Comparison of ENCODE assay signal across 29 mouse cellular contexts in the genomic region with DNA sequence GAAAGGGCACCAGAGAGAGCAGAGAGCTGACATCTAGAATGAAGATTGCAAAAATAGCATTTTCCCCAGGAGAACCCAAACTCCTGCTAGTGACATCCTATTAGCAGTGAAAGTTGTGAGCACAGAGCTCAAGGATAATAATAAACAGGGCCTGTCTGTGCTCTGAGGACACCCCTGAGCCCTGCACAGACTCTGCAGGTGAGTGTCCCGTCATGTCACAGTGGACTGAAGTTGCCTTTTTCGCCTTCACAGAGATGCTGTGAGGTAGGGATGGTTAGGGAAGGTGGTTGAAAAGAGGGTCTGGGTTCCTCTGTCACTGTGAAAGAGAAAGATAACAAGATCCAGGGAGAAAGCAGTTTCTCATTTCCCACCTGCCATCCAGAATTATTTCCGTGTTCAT. TPM values are rescaled to one million over a fixed set of nuclear protein-coding genes. Genes with fewer than 3 reads are reported as not detected.
DNase-seq lines count a peak whose midpoint lies in the region; ATAC-seq and TF ChIP-seq lines count a peak whose summit lies in the region.
"Had no signal": no experiment of that assay in that cellular context is flagged by ENCODE, and none has a peak within 500 bp of the region (broad histone marks: within the 10 kb centered on the region; RNA-seq: fewer than 3 reads in every experiment).

A gene (plus strand): TSS at position 57 of the 400 bp plus-strand sequence.

- H3K27me3 ChIP-seq in hindbrain, embryonic 16.5 days (replicated peaks; ENCODE audit: control insufficient read depth, insufficient read depth, low read length), result no peaks in the 10 kb centered on the region
- H3K27me3 ChIP-seq in hindbrain, embryonic 14.5 days (ENCODE audit: control insufficient read depth, insufficient read depth, low read length), result no peaks in the 10 kb centered on the region
- no peaks in the 10 kb centered on the region for H3K27me3 ChIP-seq in midbrain, embryonic 16.5 days (ENCODE audit: control insufficient read depth, insufficient read depth, low read depth, low read length)
- no peaks in the 10 kb centered on the region for H3K27me3 ChIP-seq in midbrain, embryonic 11.5 days (ENCODE audit: control insufficient read depth, insufficient read depth, low read length)
- H3K27me3 ChIP-seq: embryonic facial prominence, embryonic 13.5 days; embryonic facial prominence, embryonic 15.5 days; forebrain, embryonic 12.5 days had no signal

- H3K27ac ChIP-seq in hindbrain, embryonic 16.5 days (ENCODE audit: low read depth, low read length), result no peak within 1 kb of the TSS
- no peak within 1 kb of the TSS for H3K27ac ChIP-seq in hindbrain, embryonic 14.5 days
- H3K27ac ChIP-seq in midbrain, embryonic 16.5 days (ENCODE audit: low read length), result no peak within 1 kb of the TSS
- no peak within 1 kb of the TSS for H3K27ac ChIP-seq in midbrain, embryonic 11.5 days (ENCODE audit: low read depth, low read length)
- H3K27ac ChIP-seq: embryonic facial prominence, embryonic 13.5 days; embryonic facial prominence, embryonic 15.5 days; forebrain, embryonic 10.5 days; forebrain, embryonic 12.5 days had no signal

- no peak within 1 kb of the TSS for H3K9ac ChIP-seq in hindbrain, embryonic 16.5 days (ENCODE audit: low read depth, low read length)
- no peak within 1 kb of the TSS for H3K9ac ChIP-seq in hindbrain, embryonic 14.5 days
- H3K9ac ChIP-seq in midbrain, embryonic 16.5 days (ENCODE audit: low read depth, low read length), result no peak within 1 kb of the TSS
- no peak within 1 kb of the TSS for H3K9ac ChIP-seq in midbrain, embryonic 11.5 days (ENCODE audit: low read length)
- H3K9ac ChIP-seq: embryonic facial prominence, embryonic 13.5 days; embryonic facial prominence, embryonic 15.5 days; forebrain, embryonic 12.5 days had no signal

- TF ChIP-seq CTCF in brain, embryonic 14.5 days (IDR thresholded peaks at IDR 0.05; ENCODE audit: borderline replicate concordance, extremely low read depth, insufficient read depth, insufficient read length), result no peak

- 81% methylated on average over 3 of the region's 3 CpGs for WGBS in hindbrain, embryonic 16.5 days
- 78% methylated on average over 3 of the region's 3 CpGs for WGBS in hindbrain, embryonic 14.5 days
- 78% methylated on average over 3 of the region's 3 CpGs for WGBS in midbrain, embryonic 16.5 days
- 78% methylated on average over 3 of the region's 3 CpGs for WGBS in midbrain, embryonic 11.5 days

- ATAC-seq in hindbrain, embryonic 16.5 days, result peak; percentile 50; the same call in 1 of the 2 replicates
- no peak for ATAC-seq in hindbrain, embryonic 14.5 days (ENCODE audit: low FRiP score)
- 0 out of 2 replicates have a peak, but pooled peaks have one; percentile 60 for ATAC-seq in midbrain, embryonic 16.5 days
- no peak for ATAC-seq in midbrain, embryonic 11.5 days (ENCODE audit: low FRiP score)
- ATAC-seq: forebrain, embryonic 14.5 days; forebrain, embryonic 16.5 days had no signal

- TF ChIP-seq POLR2A in brain, embryonic 14.5 days (IDR thresholded peaks at IDR 0.05; ENCODE audit: borderline replicate concordance, extremely low read depth, insufficient read depth, insufficient read length, poor library complexity, severe bottlenecking), result no peak

- H3K4me2 ChIP-seq in hindbrain, embryonic 16.5 days (ENCODE audit: low read length), result no peak within 1 kb of the TSS
- H3K4me2 ChIP-seq in hindbrain, embryonic 14.5 days (replicated peaks), result no peak within 1 kb of the TSS
- H3K4me2 ChIP-seq in midbrain, embryonic 16.5 days (ENCODE audit: low read length), result no peak within 1 kb of the TSS
- H3K4me2 ChIP-seq in midbrain, embryonic 11.5 days, result no peak within 1 kb of the TSS
- H3K4me2 ChIP-seq: embryonic facial prominence, embryonic 13.5 days; embryonic facial prominence, embryonic 15.5 days; forebrain, embryonic 12.5 days had no signal

- H3K4me1 ChIP-seq in hindbrain, embryonic 16.5 days (ENCODE audit: control insufficient read depth, insufficient read depth, low read depth, low read length), result no peaks in the 10 kb centered on the region
- H3K4me1 ChIP-seq in hindbrain, embryonic 14.5 days (replicated peaks; ENCODE audit: control insufficient read depth, insufficient read depth, low read length), result no peaks in the 10 kb centered on the region
- H3K4me1 ChIP-seq in midbrain, embryonic 16.5 days (ENCODE audit: control insufficient read depth, insufficient read depth, low read length), result no peaks in the 10 kb centered on the region
- no peaks in the 10 kb centered on the region for H3K4me1 ChIP-seq in midbrain, embryonic 11.5 days (ENCODE audit: control insufficient read depth, insufficient read depth, low read length)
- H3K4me1 ChIP-seq: embryonic facial prominence, embryonic 13.5 days; embryonic facial prominence, embryonic 15.5 days; forebrain, embryonic 10.5 days; forebrain, embryonic 12.5 days had no signal

- DNase-seq in hindbrain, embryonic 14.5 days (ENCODE audit: low spot score), result no peak
- no peak for DNase-seq in midbrain, embryonic 11.5 days (ENCODE audit: low spot score, missing footprints)
- peak; percentile 10 for DNase-seq in brain, adult 2 months (ENCODE audit: low read depth, low spot score)
- DNase-seq in brain, embryonic 14.5 days (ENCODE audit: low read depth), result peak; percentile 1
- no peak for DNase-seq in lung, postnatal 36 days
- DNase-seq in adrenal gland, adult 2 months, result no peak
- DNase-seq: adrenal gland, adult 8-10 months; adrenal gland, postnatal 14 days; adrenal gland, postnatal 36 days; cerebellum, adult 11-12 months; cerebellum, adult 2 months; cerebellum, adult 9-10 months; cerebellum, postnatal 10 days; cerebellum, postnatal 36 days; embryo, embryonic 11 days had no signal

- H3K4me3 ChIP-seq in hindbrain, embryonic 16.5 days (ENCODE audit: low read length), result no peak within 1 kb of the TSS
- H3K4me3 ChIP-seq in hindbrain, embryonic 14.5 days (replicated peaks; ENCODE audit: low read length), result no peak within 1 kb of the TSS
- no peak within 1 kb of the TSS for H3K4me3 ChIP-seq in midbrain, embryonic 16.5 days (ENCODE audit: low read depth, low read length)
- H3K4me3 ChIP-seq in midbrain, embryonic 11.5 days (ENCODE audit: low read depth, low read length), result no peak within 1 kb of the TSS
- H3K4me3 ChIP-seq: embryonic facial prominence, embryonic 13.5 days; embryonic facial prominence, embryonic 15.5 days; erythroblast, embryonic 14.5 days; forebrain, embryonic 10.5 days; forebrain, embryonic 12.5 days had no signal

- H3K36me3 ChIP-seq in hindbrain, embryonic 16.5 days (ENCODE audit: control insufficient read depth, insufficient read depth, low read length), result no peaks in the 10 kb centered on the region
- H3K36me3 ChIP-seq in hindbrain, embryonic 14.5 days (replicated peaks; ENCODE audit: control insufficient read depth, insufficient read depth), result no peaks in the 10 kb centered on the region
- H3K36me3 ChIP-seq in midbrain, embryonic 16.5 days (ENCODE audit: control insufficient read depth, insufficient read depth, low read length), result no peaks in the 10 kb centered on the region
- H3K36me3 ChIP-seq in midbrain, embryonic 11.5 days (ENCODE audit: control insufficient read depth, insufficient read depth, low read length), result no peaks in the 10 kb centered on the region
- H3K36me3 ChIP-seq: embryonic facial prominence, embryonic 13.5 days; embryonic facial prominence, embryonic 15.5 days; forebrain, embryonic 10.5 days; forebrain, embryonic 12.5 days had no signal

- H3K9me3 ChIP-seq in hindbrain, embryonic 16.5 days (ENCODE audit: control insufficient read depth, low read length), result no peaks in the 10 kb centered on the region
- no peaks in the 10 kb centered on the region for H3K9me3 ChIP-seq in hindbrain, embryonic 14.5 days (ENCODE audit: control insufficient read depth, low read length)
- H3K9me3 ChIP-seq in midbrain, embryonic 16.5 days (replicated peaks; ENCODE audit: control insufficient read depth, low read length, poor library complexity, severe bottlenecking), result no peaks in the 10 kb centered on the region
- H3K9me3 ChIP-seq in midbrain, embryonic 11.5 days (ENCODE audit: control insufficient read depth, low read length), result no peaks in the 10 kb centered on the region
- H3K9me3 ChIP-seq: embryonic facial prominence, embryonic 13.5 days; embryonic facial prominence, embryonic 15.5 days; forebrain, embryonic 10.5 days; forebrain, embryonic 12.5 days had no signal

RNA-seq across cellular contexts. Expression of the gene that starts here (rescaled TPM):
- not detected in 2 replicates for polyA plus RNA-seq in hindbrain, embryonic 16.5 days (2015; fragmentation: Nextera tagmentation; extraction: Ambion mirVana)
- not detected in 2 replicates for polyA plus RNA-seq in hindbrain, embryonic 14.5 days (2014; fragmentation: Nextera tagmentation; extraction: Ambion mirVana)
- polyA plus RNA-seq in midbrain, embryonic 16.5 days (2015; fragmentation: Nextera tagmentation; extraction: Ambion mirVana), result not detected in 2 replicates
- polyA plus RNA-seq in midbrain, embryonic 11.5 days (2014; fragmentation: Nextera tagmentation; extraction: Ambion mirVana), result not detected in 2 replicates
- not detected in 2 replicates for polyA plus RNA-seq in brain, embryonic 14.5 days (2012; rRNA removed)
- total RNA-seq in adrenal gland, adult 2 months (2021), result not detected
- not detected in 2 replicates for polyA plus RNA-seq in adrenal gland, adult 2 months (2012; rRNA removed)
- total RNA-seq: adrenal gland, adult 8-10 months; adrenal gland, postnatal 14 days; adrenal gland, postnatal 36 days; common myeloid progenitor, adult 5-6 weeks; ES-E14; MEL had no signal
- polyA plus RNA-seq: C2C12; cerebellum, adult 2 months; embryonic facial prominence, embryonic 11.5 days; embryonic facial prominence, embryonic 13.5 days; erythroblast, embryonic 14.5 days; forebrain, embryonic 10.5 days; forebrain, embryonic 12.5 days; forebrain, embryonic 14.5 days; forebrain, embryonic 16.5 days had no signal

Comparison
In these comparisons a context has a peak if more than half of its experiments do, and no peak if none do; other contexts are left out.
1. Peak in ATAC-seq in hindbrain, embryonic 16.5 days; RNA of the gene not detected or under 1 TPM.
2. Peak in ATAC-seq in midbrain, embryonic 16.5 days; RNA of the gene not detected or under 1 TPM.
3. Peak in DNase-seq in brain, embryonic 14.5 days; RNA of the gene not detected or under 1 TPM.